Mouse (Mus musculus): ENCODE results near the gene Crtam.
A peak's percentile ranks its signal among the peaks of the same experiment; 100 is the strongest.

DNA sequence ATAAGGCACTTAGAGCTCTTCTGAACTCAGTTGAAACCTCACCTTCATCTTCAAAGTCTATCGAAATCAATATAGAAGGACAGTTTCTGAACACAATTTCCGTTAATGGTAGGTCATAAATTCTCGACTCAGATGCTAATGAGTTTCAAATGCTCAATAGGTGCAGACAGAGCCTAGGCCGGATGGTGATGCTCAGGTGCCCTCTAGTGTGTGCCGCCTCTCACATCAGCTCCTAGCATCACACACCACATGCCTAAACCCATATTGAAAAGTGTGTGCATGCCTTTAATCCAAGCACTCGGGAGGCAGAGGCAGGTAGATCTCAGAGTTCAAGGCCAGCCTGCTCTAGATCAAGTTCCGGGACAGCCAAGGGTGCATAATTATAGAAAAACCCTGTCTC is 67.0 kb downstream of the Crtam start:
- TF ChIP-seq CTCF (IDR thresholded peaks at IDR 0.05; ENCODE audit: low read depth, low read length) = peak; percentile 60
- no peak for TF ChIP-seq POLR2A (IDR thresholded peaks at IDR 0.05; ENCODE audit: extremely low read depth, insufficient read depth, low read length)
